Mouse (Mus musculus): ENCODE measurements around the gene Dscam. TPM values are rescaled to one million over a fixed set of nuclear protein-coding genes. Genes with fewer than 3 reads are reported as not detected.

The Dscam gene
- polyA plus RNA-seq, 1 experiment from 2014 or later: 0.81 TPM

- H3K4me3 ChIP-seq (ENCODE audit: low read depth, low read length): no peak overlapping the region
- no peak for ATAC-seq (replicated peaks; ENCODE audit: insufficient number of reproducible peaks, low FRiP score, low TSS enrichment, low read depth)
- H3K36me3 ChIP-seq (replicated peaks; ENCODE audit: control insufficient read depth, insufficient read depth, low read depth, low read length): no peaks in the 10 kb centered on the region
- H3K4me1 ChIP-seq (ENCODE audit: control insufficient read depth, insufficient read depth, low read length): no peaks in the 10 kb centered on the region
- WGBS: 95% methylated on average over 1 of the region's 1 CpGs
- no peak overlapping the region for H3K9ac ChIP-seq (replicated peaks; ENCODE audit: low read length)
- H3K4me2 ChIP-seq (ENCODE audit: low read depth, low read length): no peak overlapping the region
- no peak for DNase-seq (ENCODE audit: low spot score)
- H3K27ac ChIP-seq (replicated peaks; ENCODE audit: low read depth, low read length): no peak overlapping the region
- H3K9me3 ChIP-seq (replicated peaks; ENCODE audit: control insufficient read depth, low read length): no peaks in the 10 kb centered on the region
- no peaks in the 10 kb centered on the region for H3K27me3 ChIP-seq (ENCODE audit: control insufficient read depth, insufficient read depth, low read length)
Observed at GRCm38 (mm10) chr16:97073847-97074246, 96.7 kb downstream of the Dscam start.

DNA sequence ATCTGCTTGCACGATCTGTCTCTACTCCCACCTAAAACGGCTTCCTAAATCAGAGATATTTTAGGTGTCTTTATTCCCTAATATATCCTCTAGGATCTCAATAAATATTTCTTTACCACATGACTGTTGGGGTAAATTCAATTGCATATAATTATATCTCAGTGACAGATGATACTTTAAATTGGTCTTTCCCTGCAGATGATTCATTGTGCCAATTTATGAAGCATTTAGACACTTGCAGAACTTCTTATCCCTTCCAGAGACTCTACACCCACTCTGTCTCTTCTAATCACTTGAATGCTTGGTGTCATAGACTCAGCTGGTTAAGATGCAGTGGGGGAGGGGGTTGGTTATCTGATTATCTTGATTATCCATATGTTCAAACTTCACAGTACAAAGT, 97.9 kb downstream of the Dscam start:
- DNase-seq (ENCODE audit: low spot score) (no peak), ATAC-seq (replicated peaks; ENCODE audit: insufficient number of reproducible peaks, low FRiP score, low TSS enrichment, low read depth) (no peak)
- no peak overlapping the region for H3K4me2 ChIP-seq (ENCODE audit: low read depth, low read length)
- H3K4me3 ChIP-seq (ENCODE audit: low read depth, low read length): no peak overlapping the region
- no peak overlapping the region for H3K27ac ChIP-seq (replicated peaks; ENCODE audit: low read depth, low read length)
- no peaks in the 10 kb centered on the region for H3K9me3 ChIP-seq (replicated peaks; ENCODE audit: control insufficient read depth, low read length)
- H3K4me1 ChIP-seq (ENCODE audit: control insufficient read depth, insufficient read depth, low read length): no peaks in the 10 kb centered on the region
- no peaks in the 10 kb centered on the region for H3K27me3 ChIP-seq (ENCODE audit: control insufficient read depth, insufficient read depth, low read length)
- no peak overlapping the region for H3K9ac ChIP-seq (replicated peaks; ENCODE audit: low read length)
- H3K36me3 ChIP-seq (replicated peaks; ENCODE audit: control insufficient read depth, insufficient read depth, low read depth, low read length): no peaks in the 10 kb centered on the region
- WGBS: 91% methylated on average over 2 of the region's 2 CpGs

DNA sequence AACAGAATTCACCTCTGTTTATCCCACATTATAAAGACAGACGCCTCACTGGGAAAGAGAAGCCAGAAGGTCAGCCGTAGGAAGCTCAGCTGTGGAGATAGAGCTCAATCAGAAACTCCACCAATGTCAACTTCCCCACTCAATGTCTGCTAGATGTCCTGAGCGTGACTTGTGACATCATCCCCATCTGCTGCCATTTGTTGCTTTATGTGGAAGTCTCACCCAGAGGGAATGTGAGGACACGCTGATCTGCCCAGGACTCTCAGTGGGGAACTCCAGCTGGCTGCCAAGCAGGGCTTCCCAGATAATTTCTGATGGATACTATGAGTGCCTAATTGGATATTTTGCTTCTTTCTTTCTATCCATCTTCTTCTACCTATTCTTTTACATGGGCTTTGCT, 103.7 kb downstream of the Dscam start:
- Histone ChIP-seq H3K27me3 (ENCODE audit: control insufficient read depth, insufficient read depth, low read length) (no peaks in the 10 kb centered on the region), H3K27ac (replicated peaks; ENCODE audit: low read depth, low read length) (no peak overlapping the region), H3K36me3 (replicated peaks; ENCODE audit: control insufficient read depth, insufficient read depth, low read depth, low read length) (no peaks in the 10 kb centered on the region), H3K9ac (replicated peaks; ENCODE audit: low read length) (no peak overlapping the region), H3K4me2 (ENCODE audit: low read depth, low read length) (no peak overlapping the region), H3K4me3 (ENCODE audit: low read depth, low read length) (no peak overlapping the region), H3K9me3 (replicated peaks; ENCODE audit: control insufficient read depth, low read length) (no peaks in the 10 kb centered on the region), H3K4me1 (ENCODE audit: control insufficient read depth, insufficient read depth, low read length) (no peaks in the 10 kb centered on the region)
- 75% methylated on average over 4 of the region's 4 CpGs for WGBS
- DNase-seq (ENCODE audit: low spot score) (no peak), ATAC-seq (replicated peaks; ENCODE audit: insufficient number of reproducible peaks, low FRiP score, low TSS enrichment, low read depth) (no peak)

GRCm38 (mm10) chr16:97062207-97062606, 108.3 kb downstream of the Dscam start:
- H3K36me3 ChIP-seq (replicated peaks; ENCODE audit: control insufficient read depth, insufficient read depth, low read depth, low read length): no peaks in the 10 kb centered on the region
- H3K4me2 ChIP-seq (ENCODE audit: low read depth, low read length): no peak overlapping the region
- H3K4me3 ChIP-seq (ENCODE audit: low read depth, low read length): no peak overlapping the region
- no peak overlapping the region for H3K9ac ChIP-seq (replicated peaks; ENCODE audit: low read length)
- no peak for DNase-seq (ENCODE audit: low spot score)
- H3K4me1 ChIP-seq (ENCODE audit: control insufficient read depth, insufficient read depth, low read length): no peaks in the 10 kb centered on the region
- no peak for ATAC-seq (replicated peaks; ENCODE audit: insufficient number of reproducible peaks, low FRiP score, low TSS enrichment, low read depth)
- H3K27me3 ChIP-seq (ENCODE audit: control insufficient read depth, insufficient read depth, low read length): no peaks in the 10 kb centered on the region
- 90% methylated on average over 3 of the region's 3 CpGs for WGBS
- H3K27ac ChIP-seq (replicated peaks; ENCODE audit: low read depth, low read length): no peak overlapping the region
- H3K9me3 ChIP-seq (replicated peaks; ENCODE audit: control insufficient read depth, low read length): no peaks in the 10 kb centered on the region

DNA sequence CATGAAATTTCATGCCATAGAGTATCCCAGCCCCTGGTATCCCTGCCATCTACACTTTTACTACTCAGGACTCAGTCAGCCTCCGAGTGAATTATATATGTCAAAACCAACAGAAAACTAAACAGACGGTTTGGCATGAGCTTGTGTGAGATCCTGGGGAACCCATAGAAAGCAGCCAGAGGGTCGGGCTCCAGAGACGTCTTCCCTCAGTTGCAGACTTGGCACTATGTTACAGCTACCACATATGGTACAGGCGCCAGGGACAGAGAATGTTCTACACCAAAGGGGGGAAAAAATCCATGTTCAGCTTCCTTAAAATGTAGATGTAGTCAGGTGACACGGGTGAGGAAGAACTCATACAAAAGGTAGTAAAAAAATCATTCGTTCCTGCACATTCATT, 109.2 kb downstream of the Dscam start:
- Histone ChIP-seq H3K9ac (replicated peaks; ENCODE audit: low read length) (no peak overlapping the region), H3K9me3 (replicated peaks; ENCODE audit: control insufficient read depth, low read length) (no peaks in the 10 kb centered on the region), H3K4me1 (ENCODE audit: control insufficient read depth, insufficient read depth, low read length) (no peaks in the 10 kb centered on the region), H3K4me3 (ENCODE audit: low read depth, low read length) (no peak overlapping the region), H3K4me2 (ENCODE audit: low read depth, low read length) (no peak overlapping the region), H3K36me3 (replicated peaks; ENCODE audit: control insufficient read depth, insufficient read depth, low read depth, low read length) (no peaks in the 10 kb centered on the region), H3K27me3 (ENCODE audit: control insufficient read depth, insufficient read depth, low read length) (no peaks in the 10 kb centered on the region), H3K27ac (replicated peaks; ENCODE audit: low read depth, low read length) (no peak overlapping the region)
- ATAC-seq (replicated peaks; ENCODE audit: insufficient number of reproducible peaks, low FRiP score, low TSS enrichment, low read depth) (no peak), DNase-seq (ENCODE audit: low spot score) (no peak)
- WGBS: 88% methylated on average over 7 of the region's 7 CpGs

- Histone ChIP-seq H3K9me3 (replicated peaks; ENCODE audit: control insufficient read depth, low read length) (no peaks in the 10 kb centered on the region), H3K36me3 (replicated peaks; ENCODE audit: control insufficient read depth, insufficient read depth, low read depth, low read length) (no peaks in the 10 kb centered on the region), H3K4me3 (ENCODE audit: low read depth, low read length) (no peak overlapping the region), H3K4me2 (ENCODE audit: low read depth, low read length) (no peak overlapping the region), H3K9ac (replicated peaks; ENCODE audit: low read length) (no peak overlapping the region), H3K27me3 (ENCODE audit: control insufficient read depth, insufficient read depth, low read length) (no peaks in the 10 kb centered on the region), H3K4me1 (ENCODE audit: control insufficient read depth, insufficient read depth, low read length) (no peaks in the 10 kb centered on the region), H3K27ac (replicated peaks; ENCODE audit: low read depth, low read length) (no peak overlapping the region)
- ATAC-seq (replicated peaks; ENCODE audit: insufficient number of reproducible peaks, low FRiP score, low TSS enrichment, low read depth) (no peak), DNase-seq (ENCODE audit: low spot score) (no peak)
Observed at GRCm38 (mm10) chr16:97060736-97061135, 109.8 kb downstream of the Dscam start.

DNA sequence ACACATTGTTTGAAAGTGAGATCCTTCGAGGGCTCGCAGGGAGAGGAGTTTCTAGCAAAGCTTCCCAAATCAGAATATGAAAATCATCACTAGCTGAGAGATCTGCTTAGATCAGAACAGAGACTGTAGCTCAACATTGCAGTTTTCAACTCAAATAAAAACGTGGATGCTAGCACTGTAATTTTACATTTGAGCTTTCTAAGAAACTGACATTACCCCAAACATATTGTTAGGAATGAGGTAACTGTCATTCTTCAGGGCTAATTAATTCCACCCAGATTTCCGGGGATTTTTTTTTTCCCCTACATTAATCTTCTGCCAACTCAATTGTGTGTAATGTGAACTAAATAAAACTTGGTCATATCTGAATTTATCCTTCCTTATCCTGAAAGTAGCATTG, 110.3 kb downstream of the Dscam start:
- Histone ChIP-seq H3K27ac (replicated peaks; ENCODE audit: low read depth, low read length) (no peak overlapping the region), H3K4me2 (ENCODE audit: low read depth, low read length) (no peak overlapping the region), H3K36me3 (replicated peaks; ENCODE audit: control insufficient read depth, insufficient read depth, low read depth, low read length) (no peaks in the 10 kb centered on the region), H3K9me3 (replicated peaks; ENCODE audit: control insufficient read depth, low read length) (no peaks in the 10 kb centered on the region), H3K4me1 (ENCODE audit: control insufficient read depth, insufficient read depth, low read length) (no peaks in the 10 kb centered on the region), H3K4me3 (ENCODE audit: low read depth, low read length) (no peak overlapping the region), H3K9ac (replicated peaks; ENCODE audit: low read length) (no peak overlapping the region), H3K27me3 (ENCODE audit: control insufficient read depth, insufficient read depth, low read length) (no peaks in the 10 kb centered on the region)
- WGBS: 81% methylated on average over 4 of the region's 4 CpGs
- DNase-seq (ENCODE audit: low spot score) (no peak), ATAC-seq (replicated peaks; ENCODE audit: insufficient number of reproducible peaks, low FRiP score, low TSS enrichment, low read depth) (no peak)

DNA sequence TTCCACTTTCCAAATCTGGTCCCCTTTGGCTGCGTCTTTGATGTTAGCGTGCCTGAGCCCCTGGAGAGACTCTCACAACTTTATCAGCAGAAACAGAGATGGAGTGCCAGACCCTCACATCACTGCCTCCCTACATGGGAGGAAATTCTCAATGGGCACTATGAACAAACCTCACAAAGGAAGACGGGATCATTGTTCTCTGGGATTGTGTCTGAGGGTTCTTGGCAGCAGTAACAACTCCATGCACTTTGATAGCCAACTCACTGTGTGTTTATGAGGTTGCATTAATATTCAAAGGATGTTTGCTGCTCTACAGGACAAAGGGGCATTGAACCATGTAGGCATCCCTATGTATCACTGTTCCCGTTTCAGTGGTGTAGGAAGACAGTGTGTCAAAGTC, 135.3 kb downstream of the Dscam start:
- no peaks in the 10 kb centered on the region for H3K9me3 ChIP-seq (replicated peaks; ENCODE audit: control insufficient read depth, low read length)
- ATAC-seq (replicated peaks; ENCODE audit: insufficient number of reproducible peaks, low FRiP score, low TSS enrichment, low read depth) (no peak), DNase-seq (ENCODE audit: low spot score) (no peak)
- H3K4me3 ChIP-seq (ENCODE audit: low read depth, low read length): no peak overlapping the region
- no peak overlapping the region for H3K4me2 ChIP-seq (ENCODE audit: low read depth, low read length)
- no peaks in the 10 kb centered on the region for H3K4me1 ChIP-seq (ENCODE audit: control insufficient read depth, insufficient read depth, low read length)
- no peaks in the 10 kb centered on the region for H3K36me3 ChIP-seq (replicated peaks; ENCODE audit: control insufficient read depth, insufficient read depth, low read depth, low read length)
- H3K27me3 ChIP-seq (ENCODE audit: control insufficient read depth, insufficient read depth, low read length): no peaks in the 10 kb centered on the region
- 86% methylated on average over 4 of the region's 4 CpGs for WGBS
- no peak overlapping the region for H3K27ac ChIP-seq (replicated peaks; ENCODE audit: low read depth, low read length)
- no peak overlapping the region for H3K9ac ChIP-seq (replicated peaks; ENCODE audit: low read length)
